Mouse (Mus musculus) ES-E14 (cell line): Measurements from ENCODE around the gene Mctp1. TPM values are rescaled to one million over a fixed set of nuclear protein-coding genes. Genes with fewer than 3 reads are reported as not detected.

Source experiments
- DNase-seq: peaks from one replicate; pipeline ENCODE4 v3.0.0-alpha.2; 2013; ENCODE audit warnings: low read depth, low spot score
- H3K27ac ChIP-seq: 2 replicates; pipeline ENCODE4 v1.5.1; 2012; ENCODE audit warnings: low read depth, mild to moderate bottlenecking, low read length, moderate library complexity, mixed read lengths; ENCODE audit not compliant: poor library complexity, insufficient read depth, severe bottlenecking
- H3K36me3 ChIP-seq: 2 replicates; pipeline ENCODE4 v1.6.1; 2012; ENCODE audit warnings: mild to moderate bottlenecking, low read length, moderate library complexity, mixed read lengths; ENCODE audit not compliant: control insufficient read depth, poor library complexity, insufficient read depth, severe bottlenecking
- H3K4me1 ChIP-seq, 2 experiments: fragments of 150-350 bp in 1 of 2; sonication (generic) in 1 of 2; 2 replicates each; pipeline ENCODE4 v1.6.1; 2012; ENCODE audit warnings: low read length in 2 of 2, mild to moderate bottlenecking in 1 of 2, mixed read lengths in 1 of 2; ENCODE audit not compliant: control insufficient read depth in 2 of 2, insufficient read depth in 2 of 2, poor library complexity in 1 of 2
- H3K4me3 ChIP-seq, 2 experiments: fragments of 150-350 bp in 1 of 2; sonication (generic) in 1 of 2; 2 replicates each; pipeline ENCODE4 v1.5.1; 2012; ENCODE audit warnings: low read length in 2 of 2, low read depth in 1 of 2, mild to moderate bottlenecking in 1 of 2, mixed read lengths in 1 of 2; ENCODE audit not compliant: insufficient read depth in 1 of 2, poor library complexity in 1 of 2, severe bottlenecking in 1 of 2
- H3K9ac ChIP-seq: 2 replicates; pipeline ENCODE4 v1.6.1; 2012; ENCODE audit warnings: low read depth, mild to moderate bottlenecking, low read length, mixed read lengths; ENCODE audit not compliant: poor library complexity, insufficient read depth, severe bottlenecking
- H3K9me3 ChIP-seq: fragments of 150-350 bp; sonication (generic); 2 replicates; pipeline ENCODE4 v1.6.1; 2012; ENCODE audit warnings: low read depth, mild to moderate bottlenecking, low read length; ENCODE audit not compliant: control insufficient read depth, insufficient read depth
- CHD2 ChIP-seq: IDR thresholded peaks from 2 replicates; pipeline ENCODE4 v1.6.1; 2014; ENCODE audit warnings: mild to moderate bottlenecking, low read depth, low read length, inconsistent platforms
- HCFC1 ChIP-seq: IDR thresholded peaks from 2 replicates; pipeline ENCODE4 v1.6.1; 2012; ENCODE audit warnings: low read length, inconsistent platforms, borderline replicate concordance; ENCODE audit not compliant: insufficient read depth
- MAFK ChIP-seq: IDR thresholded peaks from 2 replicates; pipeline ENCODE4 v1.6.1; 2014; ENCODE audit warnings: mild to moderate bottlenecking, low read depth, low read length, inconsistent platforms; ENCODE audit not compliant: insufficient read depth
- ZC3H11A ChIP-seq: IDR thresholded peaks from 2 replicates; pipeline ENCODE4 v1.6.1; 2012; ENCODE audit warnings: low read depth, mild to moderate bottlenecking, inconsistent platforms, low read length, borderline replicate concordance
- ZNF384 ChIP-seq: IDR thresholded peaks from 2 replicates; pipeline ENCODE4 v1.6.1; 2012; ENCODE audit warnings: low read depth, low read length, inconsistent platforms
- in situ Hi-C, 2 experiments: fragments of 600-800 bp; cut with MboI; formaldehyde crosslinking; loops; one replicate each; pipeline ENCODE4 v1.15.1; 2025; ENCODE audit warnings: low sequenced_read_pairs in 2 of 2, inconsistent platforms in 1 of 2; ENCODE audit not compliant: unreplicated experiment in 2 of 2
- total RNA-seq: library from RNA; depleted of rRNA; stranded (reverse); fragments of 300-350 nt; gene quantifications from 2 replicates; pipeline ENCODE4 v1.2.3, GENCODE M21; 2012

Mctp1 gene
- total RNA-seq, 1 experiment, result 0.80 TPM

DNA sequence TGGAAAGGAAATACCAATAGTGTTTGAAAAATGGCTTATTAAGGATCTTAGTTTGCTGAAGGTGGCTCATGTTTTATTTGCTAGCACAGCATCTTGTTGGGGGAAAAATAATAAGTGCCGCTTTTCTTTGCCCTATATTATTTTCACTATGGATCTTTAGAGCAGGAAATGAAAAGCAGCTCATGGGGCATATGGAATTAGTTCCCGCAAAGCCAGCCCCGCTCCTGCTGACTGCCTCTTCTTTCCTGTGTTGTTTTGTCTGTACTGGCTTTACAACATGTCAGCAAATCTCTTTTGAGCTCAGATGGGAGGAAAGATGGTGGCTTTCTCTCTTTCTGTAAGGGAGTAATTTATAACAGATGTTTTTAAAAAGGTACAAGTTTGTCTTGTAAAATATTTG lies 618.3 kb downstream of the Mctp1 start:
- no peak for DNase-seq
- H3K9ac ChIP-seq, result no peak overlapping the region
- TF ChIP-seq HCFC1 (no peak), ZC3H11A (no peak)
- in situ Hi-C loops, result no loop called here
- H3K27ac ChIP-seq, result no peak overlapping the region
- H3K36me3 ChIP-seq, result no peaks in the 10 kb centered on the region
- H3K4me1 ChIP-seq, result no peaks in the 10 kb centered on the region
- no peak overlapping the region for H3K4me3 ChIP-seq
- H3K9me3 ChIP-seq, result no peaks in the 10 kb centered on the region

DNA sequence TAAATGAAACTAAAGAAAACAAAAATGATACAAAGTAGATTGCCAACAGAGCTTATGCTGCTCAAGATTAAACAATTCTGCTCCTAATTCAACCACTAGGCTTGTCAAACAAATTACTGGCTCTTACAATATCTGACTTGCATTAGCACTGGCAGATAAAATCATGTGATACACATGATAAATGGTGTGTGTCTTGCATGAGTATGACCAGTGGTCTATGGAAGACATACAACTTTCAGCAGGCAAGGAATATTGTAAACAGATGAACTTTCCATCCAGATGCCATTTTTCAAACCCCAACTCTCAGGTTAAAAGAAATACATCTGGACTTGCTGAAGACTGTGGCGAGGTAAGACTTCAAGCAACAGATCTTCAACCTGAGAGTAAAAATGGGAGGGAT lies 619.3 kb downstream of the Mctp1 start:
- TF ChIP-seq CHD2 (no peak), HCFC1 (no peak), MAFK (no peak), ZNF384 (no peak)
- no peak overlapping the region for H3K4me3 ChIP-seq
- no peaks in the 10 kb centered on the region for H3K36me3 ChIP-seq
- in situ Hi-C loops, result no loop called here
- DNase-seq, result no peak
- H3K27ac ChIP-seq, result no peak overlapping the region
- H3K4me1 ChIP-seq, result no peaks in the 10 kb centered on the region
- no peaks in the 10 kb centered on the region for H3K9me3 ChIP-seq
- no peak overlapping the region for H3K9ac ChIP-seq

DNA sequence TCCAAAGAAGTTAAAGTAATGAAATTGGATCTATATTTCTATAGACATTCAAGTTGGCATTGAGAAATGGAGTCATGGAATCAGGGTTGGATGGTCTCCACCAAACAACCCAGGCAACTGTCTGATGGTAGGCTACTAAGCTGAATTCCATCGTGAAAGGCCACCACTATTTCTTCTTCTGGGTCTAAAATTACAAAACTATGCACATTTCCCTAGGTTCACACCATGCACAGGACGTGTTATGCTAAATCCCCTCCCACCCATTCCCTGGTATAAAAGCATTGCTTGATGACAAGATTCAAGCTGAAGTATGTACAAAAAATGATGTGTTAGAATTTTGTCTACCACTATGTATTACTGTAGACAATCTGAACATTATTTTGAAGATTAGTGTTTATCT lies 634.5 kb downstream of the Mctp1 start:
- no peak overlapping the region for H3K9ac ChIP-seq
- TF ChIP-seq ZC3H11A (no peak), CHD2 (no peak), MAFK (no peak), ZNF384 (no peak), HCFC1 (no peak)
- H3K36me3 ChIP-seq, result no peaks in the 10 kb centered on the region
- no peaks in the 10 kb centered on the region for H3K9me3 ChIP-seq
- H3K4me3 ChIP-seq, result no peak overlapping the region
- H3K27ac ChIP-seq, result no peak overlapping the region
- no peak for DNase-seq
- in situ Hi-C loops, result no loop called here
- H3K4me1 ChIP-seq, result no peaks in the 10 kb centered on the region

DNA sequence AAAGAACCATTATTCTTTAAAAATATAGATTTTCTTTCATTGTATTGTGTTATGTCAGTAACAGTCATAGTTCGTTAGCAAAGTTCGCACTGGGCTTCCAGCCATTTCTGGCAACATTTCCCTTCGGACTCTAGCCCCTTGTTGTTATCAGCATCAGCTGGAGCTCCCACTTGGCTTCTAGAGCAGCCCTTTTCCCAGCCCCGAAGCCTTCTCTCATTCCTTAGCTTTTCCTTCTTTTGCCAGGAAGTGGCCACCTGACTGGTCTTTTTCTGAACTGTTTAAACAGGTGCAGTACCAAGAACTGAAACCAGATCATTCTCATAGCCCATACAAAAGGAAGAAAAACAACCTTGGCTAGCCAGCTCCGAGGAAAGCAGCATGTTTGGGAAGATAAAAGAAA lies 645.3 kb downstream of the Mctp1 start:
- H3K9ac ChIP-seq, result no peak overlapping the region
- no peaks in the 10 kb centered on the region for H3K4me1 ChIP-seq
- H3K36me3 ChIP-seq, result no peaks in the 10 kb centered on the region
- no peak overlapping the region for H3K4me3 ChIP-seq
- DNase-seq, result no peak
- H3K27ac ChIP-seq, result no peak overlapping the region
- TF ChIP-seq HCFC1 (no peak), ZC3H11A (no peak)
- in situ Hi-C loops, result no loop called here
- no peaks in the 10 kb centered on the region for H3K9me3 ChIP-seq

DNA sequence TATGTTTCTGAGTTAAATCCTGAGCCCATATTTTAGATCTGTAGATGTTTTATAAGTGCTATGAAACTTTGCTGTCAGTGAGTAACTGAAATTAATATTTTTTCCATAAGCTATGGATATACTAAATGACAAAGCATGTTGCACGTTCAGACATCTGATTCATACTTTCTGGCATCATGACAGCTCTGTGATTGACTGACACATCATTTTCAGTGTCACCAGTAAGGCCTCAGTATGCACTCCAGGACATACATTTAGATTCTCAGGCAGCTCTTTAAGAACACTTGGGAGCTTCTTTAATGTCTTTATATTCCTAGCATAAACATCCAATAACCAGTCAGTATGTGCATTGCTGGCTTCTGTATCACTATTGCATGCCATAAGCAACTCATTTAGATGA lies 659.0 kb downstream of the Mctp1 start:
- DNase-seq, result no peak
- Histone ChIP-seq H3K9ac (no peak overlapping the region), H3K4me3 (no peak overlapping the region), H3K9me3 (no peaks in the 10 kb centered on the region), H3K27ac (no peak overlapping the region), H3K36me3 (no peaks in the 10 kb centered on the region), H3K4me1 (no peaks in the 10 kb centered on the region)
- TF ChIP-seq ZNF384 (no peak), HCFC1 (no peak), ZC3H11A (no peak), CHD2 (no peak)
- in situ Hi-C loops, result no loop called here
